Mouse (Mus musculus) liver, postnatal 0 days (tissue): ENCODE results near the gene Hoxc4. TPM values are rescaled to one million over a fixed set of nuclear protein-coding genes. Genes with fewer than 3 reads are reported as not detected.

Source experiments
- ATAC-seq: fragments of 200-750 bp; cut with Nextera tagmentation; 2 replicates; pipeline ENCODE4 v1.8.0; 2017; ENCODE audit warnings: mild to moderate bottlenecking, moderate library complexity
- DNase-seq: peaks from one replicate; pipeline ENCODE4 v3.0.0-alpha.2; 2016
- H3K27ac ChIP-seq: fragments of 300-500 bp; sonication (generic); 2 replicates; pipeline ENCODE4 v1.5.1; 2014; ENCODE audit warnings: antibody characterized with exemption, moderate library complexity, mild to moderate bottlenecking, low read depth
- H3K27me3 ChIP-seq: fragments of 300-500 bp; sonication (generic); 2 replicates; pipeline ENCODE4 v1.6.1; 2014; ENCODE audit warnings: low read length, control low read depth, mixed read lengths; ENCODE audit not compliant: insufficient read depth
- H3K36me3 ChIP-seq: fragments of 300-500 bp; sonication (generic); replicated peaks from 2 replicates; pipeline ENCODE4 v1.6.1; 2014; ENCODE audit warnings: mild to moderate bottlenecking, control low read depth, low read length, moderate library complexity, mixed read lengths; ENCODE audit not compliant: insufficient read depth
- H3K4me1 ChIP-seq: fragments of 300-500 bp; sonication (generic); 2 replicates; pipeline ENCODE4 v1.6.1; 2014; ENCODE audit warnings: antibody characterized with exemption, mild to moderate bottlenecking, control low read depth; ENCODE audit not compliant: insufficient read depth
- H3K4me2 ChIP-seq: fragments of 300-500 bp; sonication (generic); 2 replicates; pipeline ENCODE4 v1.6.1; 2014; ENCODE audit warnings: low read depth, mild to moderate bottlenecking, low read length, moderate library complexity, mixed read lengths
- H3K4me3 ChIP-seq: fragments of 300-500 bp; sonication (generic); 2 replicates; pipeline ENCODE4 v1.5.1; 2014; ENCODE audit warnings: low read depth, low read length
- H3K9ac ChIP-seq: fragments of 300-500 bp; sonication (generic); replicated peaks from 2 replicates; pipeline ENCODE4 v1.6.1; 2014; ENCODE audit warnings: mild to moderate bottlenecking, moderate library complexity
- H3K9me3 ChIP-seq: fragments of 300-500 bp; sonication (generic); 2 replicates; pipeline ENCODE4 v1.6.1; 2016; ENCODE audit warnings: mild to moderate bottlenecking, control low read depth, low read length, mixed read lengths
- CTCF ChIP-seq: sonication (generic); IDR thresholded peaks from 2 replicates; pipeline ENCODE4 v1.5.1; 2016; ENCODE audit warnings: antibody characterized with exemption, low read depth
- EP300 ChIP-seq: IDR thresholded peaks from 2 replicates; pipeline ENCODE4 v1.6.1; 2016; ENCODE audit warnings: antibody characterized with exemption, low read depth, mild to moderate bottlenecking
- WGBS: fragments of 180-500 bp; shearing (Covaris S2); extraction: QIAGEN DNeasy Blood & Tissue Kit; methylation state at CpG from one replicate; pipeline ENCODE4 v1.1.7; 2014; ENCODE audit not compliant: insufficient replicate concordance; 5-methylcytosine and 5-hydroxymethylcytosine counted together
- polyA plus RNA-seq: library from polyadenylated mRNA; unstranded; fragments of >200 nt; fragmentation: Nextera tagmentation; extraction: Ambion mirVana; gene quantifications from 2 replicates; pipeline ENCODE4 v1.2.1, GENCODE M21; 2015

Gene Hoxc4
- polyA plus RNA-seq = 0.07 and 0.11 TPM in 2 replicates

DNA sequence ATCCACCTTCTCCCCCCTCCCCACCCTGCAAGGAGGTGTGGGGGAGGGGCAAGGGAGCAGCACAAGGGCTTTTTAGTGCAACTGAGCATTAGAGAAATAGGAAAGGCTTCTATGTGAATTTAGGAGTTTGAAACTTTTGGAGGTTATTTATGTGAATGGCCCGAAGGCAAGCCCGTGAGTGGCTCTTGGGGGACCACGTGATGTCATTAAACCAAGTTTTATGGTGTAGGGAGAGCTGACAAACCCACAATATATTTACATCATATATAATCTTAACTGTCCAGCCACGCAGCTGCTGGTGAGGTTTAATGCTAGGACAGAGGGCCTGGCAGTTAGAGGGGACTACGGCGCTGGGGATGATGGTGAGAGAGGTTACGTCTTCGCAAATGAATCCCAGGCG, at the start of gene Hoxc4:
Hoxc4 (plus strand) TSS at position 299 of the 400 bp plus-strand sequence.
- peaks cover 97% of the 10 kb centered on the region for H3K27me3 ChIP-seq
- TF ChIP-seq CTCF (no peak), EP300 (no peak)
- H3K4me2 ChIP-seq = no peak within 1 kb of the TSS
- no peak within 1 kb of the TSS for H3K4me3 ChIP-seq
- H3K36me3 ChIP-seq = no peaks in the 10 kb centered on the region
- no peak within 1 kb of the TSS for H3K9ac ChIP-seq
- 37% methylated on average over 9 of the region's 9 CpGs for WGBS
- ATAC-seq (no peak), DNase-seq (no peak)
- H3K9me3 ChIP-seq = no peaks in the 10 kb centered on the region
- no peaks in the 10 kb centered on the region for H3K4me1 ChIP-seq
- H3K27ac ChIP-seq = no peak within 1 kb of the TSS

DNA sequence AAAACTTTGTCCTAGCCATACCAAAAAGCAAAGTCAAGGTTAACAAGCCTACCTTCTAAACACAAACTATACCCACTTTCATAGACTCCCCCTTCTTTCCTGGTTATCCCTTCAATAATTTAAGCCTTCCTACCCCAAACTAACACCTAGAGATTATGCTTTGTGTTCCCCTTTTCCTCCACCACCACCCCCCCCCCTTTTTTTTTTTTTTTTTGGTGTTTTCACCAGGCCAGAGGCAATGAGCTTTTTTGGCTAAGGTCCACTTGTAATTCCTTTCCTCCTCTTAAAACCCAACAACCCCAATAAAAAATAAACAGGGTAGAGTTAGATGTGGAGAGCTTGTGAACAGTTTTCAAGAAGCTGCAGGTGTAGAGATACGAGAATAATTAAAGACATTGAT, 49.4 kb upstream of the Hoxc4 start:
- Histone ChIP-seq H3K9ac (no peak overlapping the region), H3K4me3 (no peak overlapping the region), H3K4me2 (no peak overlapping the region), H3K27me3 (peaks cover 100% of the 10 kb centered on the region), H3K9me3 (no peaks in the 10 kb centered on the region), H3K4me1 (no peaks in the 10 kb centered on the region), H3K27ac (no peak overlapping the region), H3K36me3 (no peaks in the 10 kb centered on the region)
- 45% methylated on average over 1 of the region's 1 CpGs for WGBS
- no peak for DNase-seq
- ATAC-seq = no peak
- no peak for TF ChIP-seq EP300
- no peak for TF ChIP-seq CTCF

DNA sequence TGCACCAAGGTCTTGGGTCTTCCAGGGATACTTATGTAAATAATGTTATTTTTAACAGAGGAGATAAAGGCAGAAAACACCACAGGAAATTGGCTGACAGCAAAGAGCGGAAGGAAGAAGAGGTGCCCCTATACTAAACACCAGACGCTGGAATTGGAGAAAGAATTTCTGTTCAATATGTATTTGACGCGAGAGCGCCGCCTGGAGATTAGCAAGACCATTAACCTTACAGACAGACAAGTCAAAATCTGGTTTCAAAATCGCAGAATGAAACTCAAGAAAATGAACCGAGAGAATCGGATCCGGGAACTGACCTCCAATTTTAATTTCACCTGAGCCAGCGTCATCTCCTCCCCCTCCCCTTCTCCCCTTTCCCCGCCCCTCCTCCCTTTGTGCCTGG, 48.0 kb upstream of the Hoxc4 start:
- WGBS = 2% methylated on average over 12 of the region's 12 CpGs
- ATAC-seq (no peak), DNase-seq (no peak)
- no peak overlapping the region for H3K9ac ChIP-seq
- H3K4me1 ChIP-seq = no peaks in the 10 kb centered on the region
- H3K27me3 ChIP-seq = peaks cover 98% of the 10 kb centered on the region
- no peak overlapping the region for H3K4me2 ChIP-seq
- no peak overlapping the region for H3K4me3 ChIP-seq
- H3K27ac ChIP-seq = no peak overlapping the region
- TF ChIP-seq CTCF = peak; percentile 16; the same call in 1 of the 2 replicates
- no peak for TF ChIP-seq EP300
- H3K36me3 ChIP-seq = no peaks in the 10 kb centered on the region
- H3K9me3 ChIP-seq = no peaks in the 10 kb centered on the region

DNA sequence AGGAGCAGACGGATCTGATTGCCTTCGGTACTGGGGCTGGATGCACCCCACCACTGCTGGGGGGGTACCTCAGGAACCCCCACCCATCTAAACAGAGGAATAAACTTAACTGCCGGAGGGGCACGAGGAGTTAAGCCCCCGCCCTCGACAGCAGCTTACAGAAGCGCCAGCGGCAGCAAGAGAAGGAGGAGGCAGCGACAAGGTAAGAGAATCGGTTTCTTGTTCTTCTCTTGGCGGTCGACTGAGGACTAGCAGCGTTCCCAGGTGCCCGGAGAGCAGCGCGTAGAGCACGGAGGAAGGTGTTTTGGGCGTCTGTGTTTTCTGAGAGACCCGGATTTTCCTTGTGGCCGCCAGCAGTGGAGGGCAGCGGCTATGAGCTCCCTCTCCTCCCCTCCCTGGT, 46.5 kb upstream of the Hoxc4 start:
- no peak overlapping the region for H3K27ac ChIP-seq
- no peak overlapping the region for H3K9ac ChIP-seq
- no peaks in the 10 kb centered on the region for H3K36me3 ChIP-seq
- 2% methylated on average over 21 of the region's 21 CpGs for WGBS
- ATAC-seq = no peak
- H3K4me2 ChIP-seq = no peak overlapping the region
- no peak overlapping the region for H3K4me3 ChIP-seq
- H3K9me3 ChIP-seq = no peaks in the 10 kb centered on the region
- no peak for DNase-seq
- TF ChIP-seq EP300 (no peak), CTCF (no peak)
- H3K4me1 ChIP-seq = peaks cover 5% of the 10 kb centered on the region
- H3K27me3 ChIP-seq = peaks cover 98% of the 10 kb centered on the region

DNA sequence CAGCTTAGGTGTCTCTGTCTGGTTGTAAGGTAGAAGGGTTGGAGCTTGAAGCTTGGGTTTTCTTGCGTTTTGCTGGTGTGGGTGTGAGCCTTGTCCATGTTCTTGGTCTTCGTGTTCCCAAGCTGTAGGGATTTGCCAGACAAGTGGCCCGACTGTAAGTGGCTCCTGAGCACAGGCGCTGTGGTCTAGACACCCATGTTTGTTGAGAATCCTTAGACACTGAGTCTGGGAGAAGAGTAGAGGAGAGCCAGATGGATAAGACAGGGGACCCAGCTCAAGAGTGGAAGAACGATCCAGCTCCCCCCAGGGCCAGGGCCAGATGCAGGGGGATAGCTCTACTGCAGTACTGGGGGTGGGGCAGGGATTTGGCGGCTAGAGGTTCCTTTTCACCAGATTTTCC, 46.0 kb upstream of the Hoxc4 start:
- Histone ChIP-seq H3K9ac (no peak overlapping the region), H3K4me3 (no peak overlapping the region), H3K4me1 (peaks cover 8% of the 10 kb centered on the region), H3K36me3 (no peaks in the 10 kb centered on the region), H3K27ac (no peak overlapping the region), H3K9me3 (no peaks in the 10 kb centered on the region), H3K4me2 (no peak overlapping the region), H3K27me3 (peaks cover 98% of the 10 kb centered on the region)
- TF ChIP-seq CTCF (no peak), EP300 (no peak)
- ATAC-seq (no peak), DNase-seq (no peak)
- WGBS = 8% methylated on average over 6 of the region's 6 CpGs

DNA sequence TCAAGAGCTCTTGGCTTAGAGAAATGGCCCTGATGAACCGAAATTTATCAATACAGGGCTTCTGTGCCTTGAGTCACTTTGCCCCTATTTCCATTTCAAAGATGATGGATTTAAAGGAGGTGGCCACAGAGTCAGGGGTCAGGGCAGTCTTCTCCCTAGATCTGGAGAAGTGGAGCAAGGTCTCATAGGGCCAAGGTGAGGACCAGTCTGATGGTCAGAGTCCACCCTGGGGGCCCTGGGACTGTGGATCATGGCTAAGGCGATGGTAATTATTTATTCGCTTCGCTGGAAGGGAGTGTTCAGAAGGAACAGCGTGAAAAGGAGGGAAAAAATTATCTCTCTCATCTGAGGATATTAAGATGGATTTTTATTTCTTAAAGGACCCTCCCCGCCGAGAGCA, 43.7 kb upstream of the Hoxc4 start:
- ATAC-seq = no peak
- DNase-seq = no peak
- 13% methylated on average over 7 of the region's 7 CpGs for WGBS
- Histone ChIP-seq H3K27ac (no peak overlapping the region), H3K27me3 (peaks cover 98% of the 10 kb centered on the region), H3K4me2 (no peak overlapping the region), H3K9ac (no peak overlapping the region), H3K4me3 (no peak overlapping the region), H3K36me3 (no peaks in the 10 kb centered on the region), H3K4me1 (peaks cover 8% of the 10 kb centered on the region), H3K9me3 (no peaks in the 10 kb centered on the region)
- TF ChIP-seq EP300 (no peak), CTCF (no peak)

DNA sequence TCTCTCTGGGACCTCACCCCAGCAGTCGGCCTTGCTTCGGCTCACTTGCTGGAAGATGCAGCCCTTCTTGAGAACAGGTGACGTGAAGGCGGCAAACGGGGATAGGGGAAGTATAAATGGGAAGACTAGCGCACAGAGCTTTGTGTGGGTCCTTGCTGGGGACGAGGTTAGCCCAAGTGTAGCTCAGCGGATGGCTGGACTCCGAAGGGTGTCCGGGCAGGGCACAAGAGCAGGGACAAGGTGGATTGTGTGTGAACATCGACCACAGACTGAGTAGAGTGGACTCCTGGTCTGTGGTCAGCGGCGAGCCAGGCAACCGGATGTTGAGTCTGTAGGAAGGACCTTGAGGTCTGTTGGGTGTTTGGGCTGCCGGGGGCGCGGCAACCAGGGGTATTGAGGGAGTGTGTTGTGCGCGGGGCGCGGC, 43.0 kb upstream of the Hoxc4 start:
- TF ChIP-seq CTCF = no peak
- TF ChIP-seq EP300 = no peak
- Histone ChIP-seq H3K4me2 (no peak overlapping the region), H3K36me3 (no peaks in the 10 kb centered on the region), H3K9ac (no peak overlapping the region), H3K27me3 (peaks cover 98% of the 10 kb centered on the region), H3K9me3 (no peaks in the 10 kb centered on the region), H3K4me3 (no peak overlapping the region), H3K4me1 (peaks cover 8% of the 10 kb centered on the region), H3K27ac (no peak overlapping the region)
- WGBS = 2% methylated on average over 21 of the region's 21 CpGs
- no peak for ATAC-seq
- DNase-seq = no peak
